Mouse (Mus musculus): ENCODE measurements around the gene Rnaseh1.

GRCm38 (mm10) chr12:28622167-28622532 is 27.3 kb upstream of the Rnaseh1 start:
- TF ChIP-seq GATA1 (IDR thresholded peaks at IDR 0.05; ENCODE audit: borderline replicate concordance, low read length) (no peak), FLI1 (IDR thresholded peaks at IDR 0.05; ENCODE audit: low read length) (no peak)
